Mouse (Mus musculus) thymus, adult 2 months (tissue): Measurements from ENCODE around the gene Ggta1. TPM values are rescaled to one million over a fixed set of nuclear protein-coding genes. Genes with fewer than 3 reads are reported as not detected.

ENCODE experiments used
- DNase-seq: peaks from one replicate; pipeline ENCODE4 v3.0.0; 2021
- H3K27ac ChIP-seq: fragments of 200-500 bp; 2 replicates; pipeline ENCODE4 v1.5.1; 2012; ENCODE audit warnings: low read length, control low read depth; ENCODE audit not compliant: control insufficient read depth, insufficient read depth
- H3K27me3 ChIP-seq: fragments of 200-500 bp; 2 replicates; pipeline ENCODE4 v1.6.1; 2012; ENCODE audit warnings: mild to moderate bottlenecking, low read length, moderate library complexity, mixed read lengths; ENCODE audit not compliant: control insufficient read depth, insufficient read depth
- H3K36me3 ChIP-seq: fragments of 200-500 bp; 2 replicates; pipeline ENCODE4 v1.6.1; 2012; ENCODE audit warnings: mild to moderate bottlenecking, low read length, moderate library complexity; ENCODE audit not compliant: control insufficient read depth, insufficient read depth
- H3K4me1 ChIP-seq: fragments of 200-500 bp; replicated peaks from 2 replicates; pipeline ENCODE4 v1.6.1; 2012; ENCODE audit warnings: low read length; ENCODE audit not compliant: control insufficient read depth, insufficient read depth
- H3K4me3 ChIP-seq: fragments of 200-500 bp; 2 replicates; pipeline ENCODE4 v1.5.1; 2012; ENCODE audit warnings: mild to moderate bottlenecking, low read length, control low read depth, moderate library complexity; ENCODE audit not compliant: control insufficient read depth, insufficient read depth
- CTCF ChIP-seq: fragments of 200-500 bp; IDR thresholded peaks from 2 replicates; pipeline ENCODE4 v1.5.1; 2012; ENCODE audit warnings: mild to moderate bottlenecking, control low read depth, low read length, moderate library complexity, borderline replicate concordance; ENCODE audit not compliant: control insufficient read depth, poor library complexity, insufficient read depth; ENCODE audit errors: extremely low read depth
- POLR2A ChIP-seq: fragments of 200-500 bp; IDR thresholded peaks from 2 replicates; pipeline ENCODE4 v1.6.1; 2012; ENCODE audit warnings: mild to moderate bottlenecking, low read length, control low read depth, moderate library complexity; ENCODE audit not compliant: control insufficient read depth, poor library complexity, insufficient read depth; ENCODE audit errors: extremely low read depth
- WGBS: fragments of 180-500 bp; shearing (Covaris S2); methylation state at CpG from one replicate; pipeline ENCODE4 v1.1.7; 2018; 5-methylcytosine and 5-hydroxymethylcytosine counted together
- polyA plus RNA-seq: library from polyadenylated mRNA; depleted of rRNA; stranded (reverse); fragments of >200 nt; gene quantifications from 2 replicates; pipeline ENCODE4 v1.2.3, GENCODE M21; 2012

Gene Ggta1
- polyA plus RNA-seq, 1 experiment: 22.4 TPM

- H3K4me3 ChIP-seq: no peak overlapping the region
- H3K4me1 ChIP-seq: peaks cover 18% of the 10 kb centered on the region
- H3K27me3 ChIP-seq: no peaks in the 10 kb centered on the region
- TF ChIP-seq POLR2A: no peak
- no peak for TF ChIP-seq CTCF
- H3K36me3 ChIP-seq: no peaks in the 10 kb centered on the region
- DNase-seq: no peak
- no peak overlapping the region for H3K27ac ChIP-seq
- WGBS: 88% methylated on average over 4 of the region's 4 CpGs
These were observed 29.6 kb downstream of the Ggta1 start for GRCm38 (mm10) chr2:35433428-35433827.

- 40% methylated on average over 7 of the region's 7 CpGs for WGBS
- Histone ChIP-seq H3K36me3 (no peaks in the 10 kb centered on the region), H3K4me1 (peaks cover 18% of the 10 kb centered on the region), H3K4me3 (no peak overlapping the region), H3K27me3 (no peaks in the 10 kb centered on the region), H3K27ac (no peak overlapping the region)
- TF ChIP-seq POLR2A (no peak), CTCF (no peak)
- no peak for DNase-seq
These were observed 30.6 kb downstream of the Ggta1 start for GRCm38 (mm10) chr2:35432472-35432871.

GRCm38 (mm10) chr2:35432011-35432410, 31.0 kb downstream of the Ggta1 start:
- DNase-seq: no peak
- no peaks in the 10 kb centered on the region for H3K27me3 ChIP-seq
- TF ChIP-seq CTCF (no peak), POLR2A (no peak)
- no peak overlapping the region for H3K4me3 ChIP-seq
- H3K27ac ChIP-seq: no peak overlapping the region
- no peaks in the 10 kb centered on the region for H3K36me3 ChIP-seq
- 88% methylated on average over 7 of the region's 7 CpGs for WGBS
- peaks cover 18% of the 10 kb centered on the region for H3K4me1 ChIP-seq

GRCm38 (mm10) chr2:35430806-35431205, 32.2 kb downstream of the Ggta1 start:
- Histone ChIP-seq H3K4me1 (peaks cover 18% of the 10 kb centered on the region), H3K4me3 (no peak overlapping the region), H3K27me3 (no peaks in the 10 kb centered on the region), H3K36me3 (no peaks in the 10 kb centered on the region), H3K27ac (no peak overlapping the region)
- no peak for DNase-seq
- WGBS: 97% methylated on average over 8 of the region's 8 CpGs
- TF ChIP-seq POLR2A (no peak), CTCF (no peak)

- Histone ChIP-seq H3K27me3 (no peaks in the 10 kb centered on the region), H3K4me1 (peaks cover 17% of the 10 kb centered on the region), H3K4me3 (no peak overlapping the region), H3K36me3 (no peaks in the 10 kb centered on the region), H3K27ac (no peak overlapping the region)
- TF ChIP-seq POLR2A (no peak), CTCF (no peak)
- DNase-seq: no peak
- WGBS: 88% methylated on average over 4 of the region's 4 CpGs
These were observed 34.3 kb downstream of the Ggta1 start for GRCm38 (mm10) chr2:35428615-35429300.

GRCm38 (mm10) chr2:35427559-35427958, 35.5 kb downstream of the Ggta1 start:
- no peak overlapping the region for H3K27ac ChIP-seq
- 92% methylated on average over 2 of the region's 2 CpGs for WGBS
- DNase-seq: no peak
- 0 out of 2 replicates have a peak, but pooled peaks cover 5% of the 10 kb centered on the region for H3K36me3 ChIP-seq
- no peak overlapping the region for H3K4me3 ChIP-seq
- peaks cover 15% of the 10 kb centered on the region for H3K4me1 ChIP-seq
- TF ChIP-seq CTCF: no peak
- TF ChIP-seq POLR2A: no peak
- H3K27me3 ChIP-seq: no peaks in the 10 kb centered on the region
